Mouse (Mus musculus) intestine, embryonic 14.5 days (tissue): ENCODE results near the gene Synm. TPM values are rescaled to one million over a fixed set of nuclear protein-coding genes. Genes with fewer than 3 reads are reported as not detected.
A peak's percentile ranks its signal among the peaks of the same experiment; 100 is the strongest.

Source experiments
- ATAC-seq: fragments of 200-750 bp; cut with Nextera tagmentation; replicated peaks from 2 replicates; pipeline ENCODE4 v1.8.0; 2017; ENCODE audit warnings: low read depth, moderate number of reproducible peaks, moderate TSS enrichment, moderate library complexity; ENCODE audit not compliant: low FRiP score, low TSS enrichment
- DNase-seq: peaks from one replicate; pipeline ENCODE4 v3.0.0-alpha.2; 2018; ENCODE audit warnings: low spot score
- H3K27ac ChIP-seq: fragments of 300-500 bp; sonication (generic); 2 replicates; pipeline ENCODE4 v1.5.1; 2014; ENCODE audit warnings: low read depth, mild to moderate bottlenecking, control low read depth
- H3K27me3 ChIP-seq: fragments of 300-500 bp; sonication (generic); replicated peaks from 2 replicates; pipeline ENCODE4 v1.6.1; 2014; ENCODE audit warnings: low read length, control low read depth; ENCODE audit not compliant: control insufficient read depth, insufficient read depth
- H3K36me3 ChIP-seq: fragments of 300-500 bp; sonication (generic); 2 replicates; pipeline ENCODE4 v1.6.1; 2014; ENCODE audit warnings: low read length, control low read depth; ENCODE audit not compliant: control insufficient read depth, insufficient read depth
- H3K4me1 ChIP-seq: fragments of 300-500 bp; sonication (generic); replicated peaks from 2 replicates; pipeline ENCODE4 v1.6.1; 2014; ENCODE audit warnings: low read length, control low read depth, mixed read lengths; ENCODE audit not compliant: control insufficient read depth, insufficient read depth
- H3K4me2 ChIP-seq: fragments of 300-500 bp; sonication (generic); 2 replicates; pipeline ENCODE4 v1.6.1; 2014; ENCODE audit warnings: low read length
- H3K4me3 ChIP-seq: fragments of 300-500 bp; sonication (generic); 2 replicates; pipeline ENCODE4 v1.5.1; 2014; ENCODE audit warnings: low read depth, low read length, control low read depth, mixed read lengths
- H3K9ac ChIP-seq: fragments of 300-500 bp; sonication (generic); 2 replicates; pipeline ENCODE4 v1.6.1; 2014; ENCODE audit warnings: mild to moderate bottlenecking, low read length
- H3K9me3 ChIP-seq: fragments of 300-500 bp; sonication (generic); 2 replicates; pipeline ENCODE4 v1.6.1; 2016; ENCODE audit warnings: low read length, control low read depth; ENCODE audit not compliant: control insufficient read depth
- WGBS: fragments of 180-500 bp; shearing (Covaris S2); extraction: QIAGEN DNeasy Blood & Tissue Kit; methylation state at CpG from one replicate; pipeline ENCODE4 v1.1.7; 2014; 5-methylcytosine and 5-hydroxymethylcytosine counted together
- polyA plus RNA-seq: library from polyadenylated mRNA; unstranded; fragments of >200 nt; fragmentation: Nextera tagmentation; extraction: Ambion mirVana; gene quantifications from 2 replicates; pipeline ENCODE4 v1.2.1, GENCODE M21; 2014

Gene Synm
- polyA plus RNA-seq, 1 experiment from 2014 or later = 2.3 TPM

- WGBS = 0% methylated on average over 19 of the region's 19 CpGs
- Histone ChIP-seq H3K36me3 (no peaks in the 10 kb centered on the region), H3K9me3 (no peaks in the 10 kb centered on the region), H3K4me2 (peak overlapping the region; percentile 84), H3K4me1 (peaks cover 4% of the 10 kb centered on the region; the same call in 1 of the 2 replicates), H3K27ac (no peak overlapping the region), H3K4me3 (peak overlapping the region; percentile 51), H3K9ac (peak overlapping the region; percentile 34; the same call in 1 of the 2 replicates), H3K27me3 (peaks cover 18% of the 10 kb centered on the region; the same call in 1 of the 2 replicates)
- DNase-seq (no peak), ATAC-seq (no peak)
Observed at GRCm38 (mm10) chr7:67758506-67758857, 1.1 kb downstream of the Synm start.

GRCm38 (mm10) chr7:67756636-67757035, 2.9 kb downstream of the Synm start:
- H3K27me3 ChIP-seq = peaks cover 17% of the 10 kb centered on the region; the same call in 1 of the 2 replicates
- no peak for ATAC-seq

GRCm38 (mm10) chr7:67755366-67755765, 4.2 kb downstream of the Synm start:
- H3K27me3 ChIP-seq = peaks cover 9% of the 10 kb centered on the region; the same call in 1 of the 2 replicates
- H3K4me1 ChIP-seq = peaks cover 4% of the 10 kb centered on the region; the same call in 1 of the 2 replicates
- no peak overlapping the region for H3K27ac ChIP-seq
- no peaks in the 10 kb centered on the region for H3K36me3 ChIP-seq
- H3K4me3 ChIP-seq = no peak overlapping the region
- ATAC-seq (no peak), DNase-seq (no peak)
- no peaks in the 10 kb centered on the region for H3K9me3 ChIP-seq
- no peak overlapping the region for H3K4me2 ChIP-seq
- no peak overlapping the region for H3K9ac ChIP-seq
- WGBS = 81% methylated on average over 7 of the region's 7 CpGs

More at GRCm38 (mm10) chr7:67756636-67757035, 2.9 kb downstream of the Synm start:
- no peak overlapping the region for H3K4me3 ChIP-seq
- peaks cover 4% of the 10 kb centered on the region; the same call in 1 of the 2 replicates for H3K4me1 ChIP-seq
- H3K27ac ChIP-seq = no peak overlapping the region
- DNase-seq = no peak
- WGBS = 83% methylated on average over 5 of the region's 5 CpGs
- no peak overlapping the region for H3K4me2 ChIP-seq
- no peaks in the 10 kb centered on the region for H3K9me3 ChIP-seq
- no peak overlapping the region for H3K9ac ChIP-seq
- H3K36me3 ChIP-seq = no peaks in the 10 kb centered on the region

- H3K4me1 ChIP-seq = peaks cover 4% of the 10 kb centered on the region; the same call in 1 of the 2 replicates
- H3K4me2 ChIP-seq = no peak overlapping the region
- no peaks in the 10 kb centered on the region for H3K36me3 ChIP-seq
- H3K9ac ChIP-seq = no peak overlapping the region
- no peaks in the 10 kb centered on the region for H3K9me3 ChIP-seq
- 73% methylated on average over 11 of the region's 11 CpGs for WGBS
- H3K27me3 ChIP-seq = peaks cover 5% of the 10 kb centered on the region; the same call in 1 of the 2 replicates
- no peak overlapping the region for H3K27ac ChIP-seq
- no peak overlapping the region for H3K4me3 ChIP-seq
- DNase-seq = no peak
- no peak for ATAC-seq
Observed at GRCm38 (mm10) chr7:67754606-67755005, 4.9 kb downstream of the Synm start.

GRCm38 (mm10) chr7:67749441-67750239, 9.9 kb downstream of the Synm start:
- no peak overlapping the region for H3K4me2 ChIP-seq
- no peaks in the 10 kb centered on the region for H3K27me3 ChIP-seq
- no peak overlapping the region for H3K4me3 ChIP-seq
- no peak for DNase-seq
- H3K4me1 ChIP-seq = 0 out of 2 replicates have a peak, but pooled peaks cover 8% of the 10 kb centered on the region
- ATAC-seq = no peak
- H3K27ac ChIP-seq = no peak overlapping the region
- WGBS = 62% methylated on average over 4 of the region's 4 CpGs
- no peaks in the 10 kb centered on the region for H3K36me3 ChIP-seq
- no peaks in the 10 kb centered on the region for H3K9me3 ChIP-seq
- no peak overlapping the region for H3K9ac ChIP-seq

- no peak for DNase-seq
- Histone ChIP-seq H3K27ac (no peak overlapping the region), H3K9ac (no peak overlapping the region), H3K4me3 (no peak overlapping the region), H3K9me3 (no peaks in the 10 kb centered on the region), H3K4me1 (0 out of 2 replicates have a peak, but pooled peaks cover 8% of the 10 kb centered on the region), H3K4me2 (no peak overlapping the region), H3K27me3 (no peaks in the 10 kb centered on the region), H3K36me3 (no peaks in the 10 kb centered on the region)
- ATAC-seq = peak; percentile 36; the same call in 1 of the 2 replicates
- 70% methylated on average over 4 of the region's 4 CpGs for WGBS
Observed at GRCm38 (mm10) chr7:67747731-67748305, 11.7 kb downstream of the Synm start.

GRCm38 (mm10) chr7:67741706-67742105, 17.8 kb downstream of the Synm start:
- H3K9ac ChIP-seq = no peak overlapping the region
- ATAC-seq (no peak), DNase-seq (no peak)
- no peaks in the 10 kb centered on the region for H3K9me3 ChIP-seq
- no peaks in the 10 kb centered on the region for H3K4me1 ChIP-seq
- no peak overlapping the region for H3K27ac ChIP-seq
- H3K4me2 ChIP-seq = no peak overlapping the region
- no peak overlapping the region for H3K4me3 ChIP-seq
- 66% methylated on average over 7 of the region's 7 CpGs for WGBS
- no peaks in the 10 kb centered on the region for H3K27me3 ChIP-seq
- H3K36me3 ChIP-seq = no peaks in the 10 kb centered on the region

- Histone ChIP-seq H3K9ac (no peak overlapping the region), H3K4me2 (no peak overlapping the region), H3K9me3 (no peaks in the 10 kb centered on the region), H3K36me3 (no peaks in the 10 kb centered on the region), H3K27ac (no peak overlapping the region), H3K4me3 (no peak overlapping the region), H3K27me3 (no peaks in the 10 kb centered on the region), H3K4me1 (no peaks in the 10 kb centered on the region)
- no peak for DNase-seq
- WGBS = 79% methylated on average over 5 of the region's 5 CpGs
- no peak for ATAC-seq
Observed at GRCm38 (mm10) chr7:67740796-67741195, 18.7 kb downstream of the Synm start.
